Mouse (Mus musculus) megakaryocyte, embryonic 14.5 days (primary cell): ENCODE measurements at regions not wholly inside any gene's neighbourhood (a gene's known extent, or its start where the extent isn't known, plus 50 kb on each side); places are given as distances from the start of the nearest gene placed in this dataset.

Experiments used
- FLI1 ChIP-seq: IDR thresholded peaks from 2 replicates; pipeline ENCODE4 v1.6.1; 2012; ENCODE audit warnings: low read length, inconsistent platforms, mixed read lengths
- GATA1 ChIP-seq: IDR thresholded peaks from 3 replicates; pipeline ENCODE4 v1.6.1; 2012; ENCODE audit warnings: mixed read lengths, low read length, inconsistent platforms, borderline replicate concordance

DNA sequence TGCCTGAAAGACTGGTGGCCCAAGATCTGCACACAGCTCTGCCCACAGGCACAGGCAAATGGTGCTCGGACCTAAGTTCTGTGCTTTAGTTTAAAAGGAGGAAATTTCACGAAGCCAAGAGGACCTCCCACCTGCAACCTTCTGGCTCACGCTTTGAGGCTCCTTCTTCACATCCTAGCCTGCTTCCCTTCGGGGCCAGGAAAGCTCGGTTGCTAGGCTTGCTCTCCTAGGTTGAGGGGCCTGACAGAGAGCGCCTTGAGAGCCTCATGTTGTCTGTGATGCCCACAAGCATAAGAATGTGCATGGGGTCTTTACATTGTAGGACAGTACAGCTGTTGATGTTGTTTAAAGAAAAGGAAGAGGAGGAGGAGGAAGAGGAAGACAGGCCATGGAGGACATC is 123.9 kb upstream of the Sgk1 start:
- TF ChIP-seq GATA1, result no peak
- TF ChIP-seq FLI1, result no peak
